ENCODE assay signal across 13 mouse cellular contexts in the genomic region with DNA sequence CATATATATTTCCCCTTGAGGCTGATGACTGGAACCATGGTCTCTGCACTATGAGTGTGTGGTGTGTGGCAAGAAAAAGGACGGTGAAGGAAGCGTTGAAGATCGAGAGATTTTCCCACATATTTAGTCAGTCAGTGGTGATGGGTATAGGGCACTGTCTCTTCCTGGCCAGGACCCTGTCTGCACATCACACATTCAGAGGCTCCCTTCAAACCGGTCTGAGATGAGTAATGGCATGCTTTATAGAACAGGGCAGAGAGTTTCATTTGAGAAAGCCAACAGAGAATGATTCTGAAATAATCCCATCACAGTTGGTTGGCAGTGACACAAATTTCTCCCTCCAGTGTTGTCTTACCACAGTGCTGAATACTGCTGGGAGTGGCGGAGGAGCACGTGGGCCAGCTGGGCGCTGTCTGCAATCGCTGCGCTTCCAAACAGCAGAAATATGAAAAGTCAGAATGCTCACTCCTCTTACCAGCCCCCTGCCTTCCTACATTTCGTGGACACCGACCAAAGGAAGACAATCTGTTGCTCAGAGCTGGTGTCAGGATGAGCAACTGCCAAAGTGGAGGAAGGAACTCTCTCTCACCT.
A peak's percentile ranks its signal among the peaks of the same experiment; 100 is the strongest.
DNase-seq lines count a peak whose midpoint lies in the region; ATAC-seq and TF ChIP-seq lines count a peak whose summit lies in the region.
"Had no signal": no experiment of that assay in that cellular context is flagged by ENCODE, and none has a peak within 500 bp of the region (broad histone marks: within the 10 kb centered on the region; RNA-seq: fewer than 3 reads in every experiment).

No protein-coding gene starts in this region.

- peak; percentile 37 for DNase-seq in midbrain, embryonic 11.5 days (ENCODE audit: low spot score, missing footprints)
- DNase-seq in midbrain, embryonic 10.5 days (ENCODE audit: low spot score), result no peak
- DNase-seq in layer of hippocampus, adult 9-11 months, result peak; percentile 75
- peak; percentile 62 for DNase-seq in lung, postnatal 0 days (ENCODE audit: low spot score)
- peak; percentile 65 for DNase-seq in telencephalon, adult 2 months (ENCODE audit: low read depth, low spot score)
- DNase-seq in cerebellum, adult 9-11 months, result no peak
- no peak for DNase-seq in MN1 (ENCODE audit: low spot score)
- DNase-seq: adrenal gland, postnatal 25 days; cerebellum, adult 8-10 months; kidney, adult 9 months; liver, postnatal 0 days; spleen, adult 18-20 months had no signal

- H3K9me3 ChIP-seq in midbrain, embryonic 11.5 days (ENCODE audit: control insufficient read depth, low read length), result no peaks in the 10 kb centered on the region
- no peaks in the 10 kb centered on the region for H3K9me3 ChIP-seq in midbrain, embryonic 10.5 days (replicated peaks)
- no peaks in the 10 kb centered on the region for H3K9me3 ChIP-seq in lung, postnatal 0 days (ENCODE audit: low read length)
- H3K9me3 ChIP-seq: limb, embryonic 12.5 days had no signal

- H3K27me3 ChIP-seq in midbrain, embryonic 11.5 days (ENCODE audit: control insufficient read depth, insufficient read depth, low read length), result no peaks in the 10 kb centered on the region
- H3K27me3 ChIP-seq in midbrain, embryonic 10.5 days (ENCODE audit: low read depth, poor library complexity, severe bottlenecking), result no peaks in the 10 kb centered on the region; the same call in 1 of the 2 replicates
- no peaks in the 10 kb centered on the region for H3K27me3 ChIP-seq in lung, postnatal 0 days (replicated peaks; ENCODE audit: insufficient read depth, low read length)
- H3K27me3 ChIP-seq: limb, embryonic 12.5 days had no signal

- 74% methylated on average over 11 of the region's 11 CpGs for WGBS in midbrain, embryonic 11.5 days
- 85% methylated on average over 11 of the region's 11 CpGs for WGBS in midbrain, embryonic 10.5 days
- WGBS in lung, postnatal 0 days, result 55% methylated on average over 11 of the region's 11 CpGs

- H3K27ac ChIP-seq in midbrain, embryonic 11.5 days (ENCODE audit: low read depth, low read length), result no peak overlapping the region
- no peak overlapping the region for H3K27ac ChIP-seq in midbrain, embryonic 10.5 days (replicated peaks)
- no peak overlapping the region for H3K27ac ChIP-seq in lung, postnatal 0 days (ENCODE audit: low read length)
- H3K27ac ChIP-seq: limb, embryonic 12.5 days had no signal

- no peak overlapping the region for H3K4me2 ChIP-seq in midbrain, embryonic 11.5 days
- H3K4me2 ChIP-seq in lung, postnatal 0 days (replicated peaks; ENCODE audit: low read depth, low read length), result no peak overlapping the region
- H3K4me2 ChIP-seq: limb, embryonic 12.5 days had no signal

- H3K4me1 ChIP-seq in midbrain, embryonic 11.5 days (ENCODE audit: control insufficient read depth, insufficient read depth, low read length), result no peaks in the 10 kb centered on the region
- no peaks in the 10 kb centered on the region for H3K4me1 ChIP-seq in midbrain, embryonic 10.5 days
- H3K4me1 ChIP-seq in lung, postnatal 0 days (ENCODE audit: insufficient read depth, low read depth, low read length), result no peaks in the 10 kb centered on the region
- H3K4me1 ChIP-seq: limb, embryonic 12.5 days had no signal

- H3K36me3 ChIP-seq in midbrain, embryonic 11.5 days (ENCODE audit: control insufficient read depth, insufficient read depth, low read length), result no peaks in the 10 kb centered on the region
- H3K36me3 ChIP-seq in midbrain, embryonic 10.5 days, result no peaks in the 10 kb centered on the region
- no peaks in the 10 kb centered on the region for H3K36me3 ChIP-seq in lung, postnatal 0 days (ENCODE audit: insufficient read depth, low read length)
- H3K36me3 ChIP-seq: limb, embryonic 12.5 days had no signal

- TF ChIP-seq EP300 in lung, postnatal 0 days (IDR thresholded peaks at IDR 0.05), result no peak

- no peak for ATAC-seq in midbrain, embryonic 11.5 days (ENCODE audit: low FRiP score)
- ATAC-seq in lung, postnatal 0 days, result peak; percentile 75
- ATAC-seq: liver, postnatal 0 days had no signal

- no peak overlapping the region for H3K9ac ChIP-seq in midbrain, embryonic 11.5 days (ENCODE audit: low read length)
- no peak overlapping the region for H3K9ac ChIP-seq in lung, postnatal 0 days (replicated peaks; ENCODE audit: low read depth)
- H3K9ac ChIP-seq: limb, embryonic 12.5 days; liver, postnatal 0 days had no signal

- TF ChIP-seq CTCF in lung, postnatal 0 days (IDR thresholded peaks at IDR 0.05), result no peak

- H3K4me3 ChIP-seq in midbrain, embryonic 11.5 days (ENCODE audit: low read depth, low read length), result no peak overlapping the region
- H3K4me3 ChIP-seq in midbrain, embryonic 10.5 days, result no peak overlapping the region
- no peak overlapping the region for H3K4me3 ChIP-seq in lung, postnatal 0 days (ENCODE audit: low read depth, low read length)
- H3K4me3 ChIP-seq: limb, embryonic 12.5 days had no signal

Comparison
In these comparisons a context has a peak if more than half of its experiments do, and no peak if none do; other contexts are left out.
1. DNase-seq: peak in midbrain, embryonic 11.5 days (single experiment), layer of hippocampus, adult 9-11 months (single experiment), lung, postnatal 0 days (single experiment) and telencephalon, adult 2 months (single experiment); none in midbrain, embryonic 10.5 days (single experiment), cerebellum, adult 9-11 months (single experiment) and MN1 (single experiment).